Mouse (Mus musculus) neural tube, embryonic 11.5 days (tissue): ENCODE measurements around the gene Hlcs. TPM values are rescaled to one million over a fixed set of nuclear protein-coding genes. Genes with fewer than 3 reads are reported as not detected.

Experiments used
- ATAC-seq: fragments of 200-750 bp; cut with Nextera tagmentation; 2 replicates; pipeline ENCODE4 v1.8.0; 2017; ENCODE audit warnings: moderate number of reproducible peaks, mild to moderate bottlenecking, moderate TSS enrichment, moderate library complexity; ENCODE audit not compliant: insufficient read depth, low FRiP score, low TSS enrichment
- DNase-seq: peaks from one replicate; pipeline ENCODE4 v3.0.0-alpha.2; 2015; ENCODE audit warnings: low spot score
- H3K27ac ChIP-seq: fragments of 300-500 bp; sonication (generic); 2 replicates; pipeline ENCODE4 v1.5.1; 2014; ENCODE audit warnings: low read depth, mild to moderate bottlenecking, low read length
- H3K27me3 ChIP-seq: fragments of 300-500 bp; sonication (generic); 2 replicates; pipeline ENCODE4 v1.6.1; 2014; ENCODE audit warnings: mild to moderate bottlenecking, low read length, mixed read lengths; ENCODE audit not compliant: control insufficient read depth, insufficient read depth
- H3K36me3 ChIP-seq: fragments of 300-500 bp; sonication (generic); 2 replicates; pipeline ENCODE4 v1.6.1; 2014; ENCODE audit warnings: mild to moderate bottlenecking, low read length, moderate library complexity, mixed read lengths; ENCODE audit not compliant: control insufficient read depth, insufficient read depth
- H3K4me1 ChIP-seq: fragments of 300-500 bp; sonication (generic); 2 replicates; pipeline ENCODE4 v1.6.1; 2014; ENCODE audit warnings: low read length, mixed read lengths; ENCODE audit not compliant: control insufficient read depth, insufficient read depth
- H3K4me2 ChIP-seq: fragments of 300-500 bp; sonication (generic); 2 replicates; pipeline ENCODE4 v1.6.1; 2014; ENCODE audit warnings: low read depth, mild to moderate bottlenecking, moderate library complexity
- H3K4me3 ChIP-seq: fragments of 300-500 bp; sonication (generic); 2 replicates; pipeline ENCODE4 v1.5.1; 2014; ENCODE audit warnings: low read depth, low read length
- H3K9ac ChIP-seq: fragments of 300-500 bp; sonication (generic); 2 replicates; pipeline ENCODE4 v1.6.1; 2014; ENCODE audit warnings: mild to moderate bottlenecking, low read length
- H3K9me3 ChIP-seq: fragments of 300-500 bp; sonication (generic); 2 replicates; pipeline ENCODE4 v1.6.1; 2016; ENCODE audit warnings: low read length; ENCODE audit not compliant: control insufficient read depth
- WGBS: fragments of 180-500 bp; shearing (Covaris S2); extraction: QIAGEN DNeasy Blood & Tissue Kit; methylation state at CpG from one replicate; pipeline ENCODE4 v1.1.7; 2014; 5-methylcytosine and 5-hydroxymethylcytosine counted together
- polyA plus RNA-seq: library from polyadenylated mRNA; unstranded; fragments of >200 nt; fragmentation: Nextera tagmentation; extraction: Ambion mirVana; gene quantifications from 2 replicates; pipeline ENCODE4 v1.2.1, GENCODE M21; 2014

The Hlcs gene
- polyA plus RNA-seq, 1 experiment from 2014 or later: 9.4 TPM

DNA sequence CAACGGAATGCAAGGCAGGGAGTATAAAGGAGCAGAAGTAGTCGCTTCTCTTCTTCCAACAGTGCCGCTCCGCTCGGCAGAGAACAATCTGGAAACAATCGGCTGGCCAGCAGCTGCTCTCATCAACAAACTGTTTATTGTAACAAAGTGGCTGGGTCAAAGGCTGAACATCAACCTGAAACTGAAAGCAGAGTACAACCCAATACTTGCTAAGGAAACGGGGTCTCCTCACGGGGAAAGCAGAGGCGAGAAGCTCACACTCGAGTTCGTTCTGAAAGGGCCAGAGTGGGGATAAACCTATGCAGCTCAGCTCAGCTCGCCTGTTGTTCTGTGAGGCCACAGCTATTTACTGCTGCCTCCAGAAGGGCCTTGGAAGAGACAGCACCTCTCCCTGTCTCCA is 63.2 kb downstream of the Hlcs start:
- Histone ChIP-seq H3K27ac (no peak overlapping the region), H3K4me3 (no peak overlapping the region), H3K9me3 (no peaks in the 10 kb centered on the region), H3K9ac (no peak overlapping the region), H3K27me3 (no peaks in the 10 kb centered on the region), H3K4me1 (peaks cover 7% of the 10 kb centered on the region; the same call in 1 of the 2 replicates), H3K4me2 (no peak overlapping the region), H3K36me3 (no peaks in the 10 kb centered on the region)
- WGBS: 42% methylated on average over 12 of the region's 12 CpGs
- DNase-seq: no peak
- no peak for ATAC-seq

DNA sequence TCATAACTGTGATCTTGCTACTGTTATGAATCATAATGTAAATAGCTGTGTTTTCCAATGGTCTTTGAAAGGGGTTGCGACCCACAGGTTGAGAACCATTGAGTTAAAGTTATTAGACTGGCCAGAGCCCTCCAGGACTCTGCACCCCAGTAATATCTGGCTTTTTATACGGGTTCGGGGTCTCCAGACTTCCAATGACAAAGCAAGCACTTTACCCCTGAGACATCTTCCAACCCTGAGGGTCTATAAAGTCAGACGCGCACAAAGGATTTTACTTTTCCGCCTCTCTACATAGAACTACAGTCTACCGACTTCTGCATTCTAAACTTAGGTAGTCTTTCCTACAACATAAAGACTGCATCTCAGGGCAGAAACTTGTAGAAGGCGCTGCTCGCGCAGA is 63.7 kb downstream of the Hlcs start:
- H3K36me3 ChIP-seq: no peaks in the 10 kb centered on the region
- H3K4me1 ChIP-seq: peaks cover 7% of the 10 kb centered on the region; the same call in 1 of the 2 replicates
- H3K4me2 ChIP-seq: no peak overlapping the region
- ATAC-seq (no peak), DNase-seq (no peak)
- H3K9me3 ChIP-seq: no peaks in the 10 kb centered on the region
- WGBS: 90% methylated on average over 10 of the region's 10 CpGs
- H3K27me3 ChIP-seq: no peaks in the 10 kb centered on the region
- H3K4me3 ChIP-seq: no peak overlapping the region
- H3K27ac ChIP-seq: no peak overlapping the region
- no peak overlapping the region for H3K9ac ChIP-seq

DNA sequence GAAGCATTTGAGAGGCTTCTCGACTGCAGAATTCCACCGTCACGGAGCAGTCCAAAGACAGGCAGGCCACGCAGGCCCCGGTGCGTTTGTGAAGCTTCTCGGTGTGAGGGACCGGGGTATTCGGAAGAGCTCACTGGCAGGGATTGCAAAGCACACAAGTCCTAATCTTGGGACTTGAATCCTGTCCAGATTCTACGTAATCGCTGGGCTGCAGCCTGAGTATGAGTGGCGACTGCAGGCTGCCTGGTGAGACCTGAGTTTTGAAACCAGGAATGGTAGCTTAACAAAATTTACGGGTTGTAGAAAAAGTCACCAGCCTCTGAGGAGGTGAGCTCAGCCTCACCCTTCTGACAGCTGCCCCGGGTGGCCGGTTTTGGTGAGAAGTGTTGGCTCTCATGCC is 64.7 kb downstream of the Hlcs start:
- Histone ChIP-seq H3K4me2 (no peak overlapping the region), H3K4me3 (no peak overlapping the region), H3K9me3 (no peaks in the 10 kb centered on the region), H3K27me3 (no peaks in the 10 kb centered on the region), H3K27ac (no peak overlapping the region), H3K4me1 (0 out of 2 replicates have a peak, but pooled peaks cover 2% of the 10 kb centered on the region), H3K9ac (no peak overlapping the region), H3K36me3 (no peaks in the 10 kb centered on the region)
- DNase-seq (no peak), ATAC-seq (no peak)
- WGBS: 90% methylated on average over 15 of the region's 15 CpGs

DNA sequence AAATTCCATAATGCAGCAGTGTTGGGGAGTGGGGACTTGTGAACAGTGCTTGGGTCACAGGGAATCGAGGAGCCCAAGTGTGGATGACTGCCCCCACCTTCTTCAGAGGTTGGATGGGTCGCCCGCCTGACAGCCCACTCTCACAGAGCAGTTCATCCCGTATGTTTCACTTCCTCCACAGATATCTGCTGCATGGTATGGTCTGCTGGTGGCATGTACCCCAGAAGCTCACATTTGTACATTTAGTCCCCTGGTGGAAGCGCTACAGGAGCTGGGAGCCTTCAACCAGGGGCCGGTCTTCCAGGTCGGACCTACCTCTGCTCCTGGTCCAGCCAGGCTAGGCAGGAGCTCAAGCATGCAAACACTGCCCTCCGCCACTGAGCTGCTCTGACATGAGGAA is 66.4 kb downstream of the Hlcs start:
- Histone ChIP-seq H3K27ac (no peak overlapping the region), H3K9me3 (no peaks in the 10 kb centered on the region), H3K4me3 (no peak overlapping the region), H3K9ac (no peak overlapping the region), H3K4me2 (no peak overlapping the region), H3K4me1 (no peaks in the 10 kb centered on the region), H3K36me3 (no peaks in the 10 kb centered on the region), H3K27me3 (no peaks in the 10 kb centered on the region)
- ATAC-seq (no peak), DNase-seq (no peak)
- 93% methylated on average over 8 of the region's 8 CpGs for WGBS

- ATAC-seq: no peak
- no peak for DNase-seq
- Histone ChIP-seq H3K4me3 (no peak overlapping the region), H3K4me1 (no peaks in the 10 kb centered on the region), H3K9ac (no peak overlapping the region), H3K9me3 (no peaks in the 10 kb centered on the region), H3K27me3 (no peaks in the 10 kb centered on the region), H3K4me2 (no peak overlapping the region), H3K36me3 (no peaks in the 10 kb centered on the region), H3K27ac (no peak overlapping the region)
- WGBS: 44% methylated on average over 17 of the region's 17 CpGs
These were observed 67.2 kb downstream of the Hlcs start for GRCm38 (mm10) chr16:94246058-94246784.

DNA sequence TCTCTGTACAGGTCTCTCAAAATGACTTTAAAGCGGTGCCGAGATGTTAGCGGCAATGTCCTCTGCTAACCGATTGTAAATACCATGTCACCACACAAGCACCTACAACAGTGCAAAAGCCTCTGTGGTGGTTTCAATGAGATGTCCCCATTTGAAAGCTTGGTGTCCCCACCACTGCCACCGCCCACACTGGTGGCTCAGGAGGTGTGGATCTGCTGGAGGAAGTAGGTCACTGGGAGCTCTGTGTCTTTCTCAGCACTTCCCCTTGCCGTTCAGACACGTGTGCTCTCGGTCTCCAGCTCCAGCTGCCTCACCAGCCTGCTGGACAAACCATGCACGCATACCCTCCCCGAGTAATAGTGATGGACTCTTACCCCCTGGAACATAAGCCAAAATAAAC is 72.2 kb downstream of the Hlcs start:
- Histone ChIP-seq H3K9me3 (no peaks in the 10 kb centered on the region), H3K4me1 (peaks cover 4% of the 10 kb centered on the region), H3K4me2 (no peak overlapping the region), H3K27me3 (no peaks in the 10 kb centered on the region), H3K27ac (no peak overlapping the region), H3K9ac (no peak overlapping the region), H3K36me3 (no peaks in the 10 kb centered on the region), H3K4me3 (no peak overlapping the region)
- ATAC-seq (no peak), DNase-seq (no peak)
- WGBS: 89% methylated on average over 10 of the region's 10 CpGs

- no peaks in the 10 kb centered on the region for H3K9me3 ChIP-seq
- WGBS: 49% methylated on average over 2 of the region's 2 CpGs
- no peak overlapping the region for H3K9ac ChIP-seq
- no peak overlapping the region for H3K27ac ChIP-seq
- DNase-seq: no peak
- H3K4me1 ChIP-seq: peaks cover 4% of the 10 kb centered on the region
- no peak overlapping the region for H3K4me3 ChIP-seq
- no peaks in the 10 kb centered on the region for H3K36me3 ChIP-seq
- no peak for ATAC-seq
- H3K27me3 ChIP-seq: no peaks in the 10 kb centered on the region
- no peak overlapping the region for H3K4me2 ChIP-seq
These were observed 73.2 kb downstream of the Hlcs start for GRCm38 (mm10) chr16:94240190-94240589.

- H3K27me3 ChIP-seq: no peaks in the 10 kb centered on the region
- no peak for ATAC-seq
- no peak overlapping the region for H3K4me2 ChIP-seq
- H3K4me3 ChIP-seq: no peak overlapping the region
- H3K9me3 ChIP-seq: no peaks in the 10 kb centered on the region
- peaks cover 4% of the 10 kb centered on the region for H3K4me1 ChIP-seq
- 89% methylated on average over 6 of the region's 6 CpGs for WGBS
- no peak for DNase-seq
- no peaks in the 10 kb centered on the region for H3K36me3 ChIP-seq
- no peak overlapping the region for H3K27ac ChIP-seq
- H3K9ac ChIP-seq: no peak overlapping the region
These were observed 73.8 kb downstream of the Hlcs start for GRCm38 (mm10) chr16:94239567-94239966.

- Histone ChIP-seq H3K4me3 (no peak overlapping the region), H3K4me2 (no peak overlapping the region), H3K36me3 (no peaks in the 10 kb centered on the region), H3K4me1 (peaks cover 4% of the 10 kb centered on the region), H3K27ac (no peak overlapping the region), H3K9ac (no peak overlapping the region), H3K27me3 (no peaks in the 10 kb centered on the region), H3K9me3 (no peaks in the 10 kb centered on the region)
- 91% methylated on average over 7 of the region's 7 CpGs for WGBS
- ATAC-seq (no peak), DNase-seq (no peak)
These were observed 74.2 kb downstream of the Hlcs start for GRCm38 (mm10) chr16:94239146-94239545.
